8 mouse cellular contexts compared by ENCODE assay signal in the genomic region with DNA sequence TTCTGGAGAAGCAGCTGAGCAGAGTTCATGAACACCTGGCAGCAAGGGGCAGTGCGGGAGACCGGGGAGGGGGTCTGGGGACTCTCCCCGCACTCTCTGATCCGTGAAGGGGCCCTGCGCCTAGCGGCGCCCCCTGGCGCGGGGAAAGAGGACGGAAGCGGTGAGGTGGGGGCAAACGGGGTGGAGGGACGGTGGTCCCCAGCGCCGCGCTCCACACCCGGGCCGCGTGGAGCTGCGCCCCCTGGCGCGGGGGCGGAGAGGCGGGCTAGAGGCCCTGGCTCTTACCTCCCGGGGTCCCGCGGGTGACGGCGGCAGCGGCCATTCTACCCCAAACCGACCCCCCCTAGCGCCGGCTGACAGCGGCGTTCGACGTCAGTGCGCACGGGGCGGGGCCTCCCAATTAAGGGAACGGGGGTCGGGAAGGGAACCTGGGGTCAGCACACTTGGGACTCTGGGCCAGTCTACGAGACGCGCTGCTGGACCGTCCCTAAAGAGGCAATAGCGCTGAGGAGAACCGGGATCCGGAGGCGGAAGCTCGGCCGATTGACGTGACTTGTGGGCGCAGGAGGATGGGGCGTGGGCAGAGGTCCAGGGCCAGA. TPM values are rescaled to one million over a fixed set of nuclear protein-coding genes. Genes with fewer than 3 reads are reported as not detected.
DNase-seq lines count a peak whose midpoint lies in the region; ATAC-seq and TF ChIP-seq lines count a peak whose summit lies in the region.

Camta2 (minus strand) TSS at position 505 of the 599 bp plus-strand sequence.

- peak within 1 kb of the TSS; percentile 85 for H3K9ac ChIP-seq in hindbrain, postnatal 0 days (replicated peaks; ENCODE audit: low read length)

- H3K4me1 ChIP-seq in hindbrain, postnatal 0 days (ENCODE audit: insufficient read depth, low read length), result peaks cover 21% of the 10 kb centered on the region

- peak; percentile 46 for TF ChIP-seq CTCF in hindbrain, postnatal 0 days (IDR thresholded peaks at IDR 0.05; ENCODE audit: low read depth)

- no peaks in the 10 kb centered on the region for H3K9me3 ChIP-seq in hindbrain, postnatal 0 days (ENCODE audit: low read length)

- ATAC-seq in common myeloid progenitor, adult 5-6 weeks (replicated peaks; ENCODE audit: low read depth, poor library complexity, severe bottlenecking), result peak; percentile 85
- peak; percentile 85 for ATAC-seq in hindbrain, postnatal 0 days
- ATAC-seq in megakaryocyte-erythroid progenitor cell, adult 5-6 weeks (replicated peaks; ENCODE audit: low FRiP score, low TSS enrichment, poor library complexity, severe bottlenecking), result peak; percentile 82

- H3K27me3 ChIP-seq in hindbrain, postnatal 0 days (ENCODE audit: insufficient read depth, low read length), result no peaks in the 10 kb centered on the region

- H3K36me3 ChIP-seq in hindbrain, postnatal 0 days (ENCODE audit: insufficient read depth, low read length), result peaks cover 13% of the 10 kb centered on the region; the same call in 1 of the 2 replicates

- intact Hi-C loops in left cerebral cortex, postnatal 14 days (cut with DNase I), result loop anchor here (5.0 kb wide), 1 partner anchor 45 kb away; no protein-coding TSS in a partner anchor

- WGBS in hindbrain, postnatal 0 days, result 0% methylated on average over 52 of the region's 55 CpGs

- H3K27ac ChIP-seq in hindbrain, postnatal 0 days, result peak within 1 kb of the TSS; percentile 87

- peak within 1 kb of the TSS; percentile 79 for H3K4me2 ChIP-seq in hindbrain, postnatal 0 days (ENCODE audit: low read depth, low read length)

- DNase-seq in WW6 (ENCODE audit: low read depth, low spot score), result peak; percentile 52
- DNase-seq in gastrocnemius, adult 8-10 months (ENCODE audit: low spot score in 2 of 2), result peak; percentile 85 to 86
- DNase-seq in hindbrain, postnatal 0 days (ENCODE audit: low spot score), result peak; percentile 90
- peak; percentile 76 to 84 for DNase-seq in left cerebral cortex, postnatal 14 days (ENCODE audit: low spot score in 2 of 2)
- DNase-seq in right cerebral cortex, postnatal 36 days (ENCODE audit: low spot score in 2 of 2), result peak; percentile 68 to 69
- DNase-seq in yolk sac, embryonic 10.5 days (ENCODE audit: low spot score), result peak; percentile 88

- H3K4me3 ChIP-seq in hindbrain, postnatal 0 days (ENCODE audit: low read length), result peak within 1 kb of the TSS; percentile 73

RNA-seq across cellular contexts. Expression of gene Camta2, which starts in this region (rescaled TPM):
- total RNA-seq in common myeloid progenitor, adult 5-6 weeks (2017), result 5.3 and 13.3 TPM in 2 replicates
- total RNA-seq in gastrocnemius, adult 8-10 months (2022), result 10 to 100 TPM; 35.2 to 43.1 (median 39.3) TPM
- 23.2 and 26.7 TPM in 2 replicates for total RNA-seq in hindbrain, postnatal 0 days (2014; rRNA removed)
- polyA plus RNA-seq in hindbrain, postnatal 0 days (2015; fragmentation: Nextera tagmentation; extraction: Ambion mirVana), result 24.5 and 24.6 TPM in 2 replicates
- 100 to 1,000 TPM; 217 to 223 TPM for total RNA-seq in left cerebral cortex, postnatal 14 days (2021)
- total RNA-seq in megakaryocyte-erythroid progenitor cell, adult 5-6 weeks (2014; fragmentation: Nextera tagmentation), result 14.6 and 17.4 TPM in 2 replicates
- 0.91 and 7.1 TPM in 2 replicates for total RNA-seq in megakaryocyte-erythroid progenitor cell, adult 5-6 weeks (2017)

Comparison
In these comparisons a context has a peak if more than half of its experiments do, and no peak if none do; other contexts are left out.
1. Peak in every context shown above with its lines: DNase-seq, ATAC-seq, H3K4me3 ChIP-seq and H3K27ac ChIP-seq.